Mouse (Mus musculus) heart, embryonic 12.5 days (tissue): ENCODE data around the gene Med15. TPM values are rescaled to one million over a fixed set of nuclear protein-coding genes. Genes with fewer than 3 reads are reported as not detected.
"Not testable (repeated sequence)": the region's sequence is repeated elsewhere in the genome, so short reads cannot be mapped to it uniquely, and the experiment has no call there.

Experiments used
- ATAC-seq: fragments of 200-750 bp; cut with Nextera tagmentation; 2 replicates; pipeline ENCODE4 v1.8.0; 2017; ENCODE audit warnings: moderate TSS enrichment, moderate library complexity; ENCODE audit not compliant: insufficient number of reproducible peaks, low FRiP score
- H3K27ac ChIP-seq: fragments of 300-500 bp; sonication (generic); 2 replicates; pipeline ENCODE4 v1.5.1; 2016; ENCODE audit warnings: mild to moderate bottlenecking, moderate library complexity; ENCODE audit not compliant: poor library complexity, severe bottlenecking
- H3K27me3 ChIP-seq: fragments of 300-500 bp; sonication (generic); replicated peaks from 2 replicates; pipeline ENCODE4 v1.6.1; 2016; ENCODE audit warnings: mild to moderate bottlenecking, moderate library complexity
- H3K36me3 ChIP-seq: fragments of 300-500 bp; sonication (generic); 2 replicates; pipeline ENCODE4 v1.6.1; 2016; ENCODE audit warnings: mild to moderate bottlenecking, moderate library complexity
- H3K4me1 ChIP-seq: fragments of 300-500 bp; sonication (generic); replicated peaks from 2 replicates; pipeline ENCODE4 v1.6.1; 2016; ENCODE audit warnings: mild to moderate bottlenecking
- H3K4me2 ChIP-seq: fragments of 300-500 bp; sonication (generic); 2 replicates; pipeline ENCODE4 v1.6.1; 2016; ENCODE audit warnings: mild to moderate bottlenecking, moderate library complexity
- H3K4me3 ChIP-seq: fragments of 300-500 bp; sonication (generic); 2 replicates; pipeline ENCODE4 v1.5.1; 2016; ENCODE audit warnings: mild to moderate bottlenecking
- H3K9ac ChIP-seq: fragments of 300-500 bp; sonication (generic); 2 replicates; pipeline ENCODE4 v1.6.1; 2016; ENCODE audit warnings: mild to moderate bottlenecking, moderate library complexity
- H3K9me3 ChIP-seq: fragments of 300-500 bp; sonication (generic); replicated peaks from 2 replicates; pipeline ENCODE4 v1.6.1; 2016; ENCODE audit warnings: mild to moderate bottlenecking, moderate library complexity
- WGBS: fragments of 180-500 bp; shearing (Covaris S2); methylation state at CpG from one replicate; pipeline ENCODE4 v1.1.7; 2016; 5-methylcytosine and 5-hydroxymethylcytosine counted together
- polyA plus RNA-seq: library from polyadenylated mRNA; unstranded; fragments of >200 nt; fragmentation: Nextera tagmentation; extraction: Ambion mirVana; gene quantifications from 2 replicates; pipeline ENCODE4 v1.2.1, GENCODE M21; 2016

Gene Med15
- polyA plus RNA-seq, 1 experiment from 2014 or later, result 36.9 TPM

GRCm38 (mm10) chr16:17758902-17759301 lies 26.2 kb upstream of the Med15 start:
- no peak; the same call in 1 of the 2 replicates for ATAC-seq
- H3K36me3 ChIP-seq, result no peaks in the 10 kb centered on the region; the same call in 1 of the 2 replicates
- no peaks in the 10 kb centered on the region for H3K9me3 ChIP-seq
- peak overlapping the region; percentile 98 for H3K4me2 ChIP-seq
- peaks cover 27% of the 10 kb centered on the region for H3K4me1 ChIP-seq
- peak overlapping the region; percentile 81 for H3K4me3 ChIP-seq
- H3K27me3 ChIP-seq, result no peaks in the 10 kb centered on the region
- WGBS, result 43% methylated on average over 9 of the region's 9 CpGs
- peak overlapping the region; percentile 95; the same call in 1 of the 2 replicates for H3K9ac ChIP-seq
- peak overlapping the region; percentile 53 for H3K27ac ChIP-seq

GRCm38 (mm10) chr16:17757756-17758155 lies 25.1 kb upstream of the Med15 start:
- Histone ChIP-seq H3K4me2 (no peak overlapping the region), H3K9me3 (no peaks in the 10 kb centered on the region), H3K27me3 (no peaks in the 10 kb centered on the region), H3K4me1 (peaks cover 37% of the 10 kb centered on the region), H3K36me3 (no peaks in the 10 kb centered on the region), H3K27ac (no peak overlapping the region), H3K9ac (no peak overlapping the region), H3K4me3 (no peak overlapping the region)
- WGBS, result 87% methylated on average over 1 of the region's 1 CpGs
- no peak for ATAC-seq

- no peak overlapping the region for H3K4me3 ChIP-seq
- 42% methylated on average over 1 of the region's 1 CpGs for WGBS
- no peak overlapping the region for H3K9ac ChIP-seq
- H3K27me3 ChIP-seq, result no peaks in the 10 kb centered on the region
- H3K9me3 ChIP-seq, result no peaks in the 10 kb centered on the region
- peak; percentile 51 for ATAC-seq
- no peak overlapping the region for H3K4me2 ChIP-seq
- H3K27ac ChIP-seq, result peak overlapping the region; percentile 69
- H3K36me3 ChIP-seq, result no peaks in the 10 kb centered on the region
- peaks cover 17% of the 10 kb centered on the region for H3K4me1 ChIP-seq
Observed at GRCm38 (mm10) chr16:17753686-17754085, 21.0 kb upstream of the Med15 start.

GRCm38 (mm10) chr16:17753001-17753400 lies 20.3 kb upstream of the Med15 start:
- Histone ChIP-seq H3K9me3 (no peaks in the 10 kb centered on the region), H3K36me3 (no peaks in the 10 kb centered on the region), H3K9ac (0 out of 2 replicates have a peak overlapping the region, but pooled peaks have one; percentile 11), H3K4me3 (no peak overlapping the region), H3K27ac (peak overlapping the region; percentile 69), H3K4me2 (no peak overlapping the region), H3K4me1 (peaks cover 14% of the 10 kb centered on the region), H3K27me3 (no peaks in the 10 kb centered on the region)
- WGBS, result 8% methylated on average over 3 of the region's 3 CpGs
- ATAC-seq, result peak; percentile 63; the same call in 1 of the 2 replicates

GRCm38 (mm10) chr16:17745067-17745466 lies 12.4 kb upstream of the Med15 start:
- H3K4me3 ChIP-seq, result no peak overlapping the region
- H3K27me3 ChIP-seq, result no peaks in the 10 kb centered on the region
- H3K27ac ChIP-seq, result no peak overlapping the region
- no peaks in the 10 kb centered on the region; the same call in 1 of the 2 replicates for H3K9me3 ChIP-seq
- WGBS, result 66% methylated on average over 2 of the region's 2 CpGs
- H3K4me1 ChIP-seq, result no peaks in the 10 kb centered on the region
- H3K36me3 ChIP-seq, result no peaks in the 10 kb centered on the region
- no peak for ATAC-seq
- no peak overlapping the region for H3K9ac ChIP-seq
- no peak overlapping the region for H3K4me2 ChIP-seq

GRCm38 (mm10) chr16:17744536-17744935 lies 11.8 kb upstream of the Med15 start:
- H3K4me2 ChIP-seq, result no peak overlapping the region
- H3K4me1 ChIP-seq, result no peaks in the 10 kb centered on the region
- H3K9ac ChIP-seq, result no peak overlapping the region
- H3K27ac ChIP-seq, result no peak overlapping the region
- no peaks in the 10 kb centered on the region for H3K27me3 ChIP-seq
- no peak for ATAC-seq
- H3K9me3 ChIP-seq, result no peaks in the 10 kb centered on the region; the same call in 1 of the 2 replicates
- H3K36me3 ChIP-seq, result no peaks in the 10 kb centered on the region
- 13% methylated on average over 1 of the region's 1 CpGs for WGBS
- H3K4me3 ChIP-seq, result no peak overlapping the region

GRCm38 (mm10) chr16:17743279-17743678 lies 10.6 kb upstream of the Med15 start:
- no peak overlapping the region for H3K27ac ChIP-seq

GRCm38 (mm10) chr16:17742810-17743209 lies 10.1 kb upstream of the Med15 start:
- no peak overlapping the region for H3K4me3 ChIP-seq
- no peaks in the 10 kb centered on the region for H3K36me3 ChIP-seq
- H3K9me3 ChIP-seq, result no peaks in the 10 kb centered on the region; the same call in 1 of the 2 replicates
- no peak overlapping the region for H3K4me2 ChIP-seq
- H3K9ac ChIP-seq, result no peak overlapping the region
- H3K4me1 ChIP-seq, result no peaks in the 10 kb centered on the region
- 79% methylated on average over 1 of the region's 1 CpGs for WGBS
- no peak overlapping the region for H3K27ac ChIP-seq
- ATAC-seq, result no peak
- no peaks in the 10 kb centered on the region for H3K27me3 ChIP-seq

More at GRCm38 (mm10) chr16:17743279-17743678, 10.6 kb upstream of the Med15 start:
- Histone ChIP-seq H3K4me1 (no peaks in the 10 kb centered on the region), H3K4me3 (no peak overlapping the region), H3K36me3 (no peaks in the 10 kb centered on the region), H3K9ac (no peak overlapping the region), H3K9me3 (no peaks in the 10 kb centered on the region; the same call in 1 of the 2 replicates), H3K4me2 (no peak overlapping the region), H3K27me3 (no peaks in the 10 kb centered on the region)
- no peak for ATAC-seq
- 45% methylated on average over 4 of the region's 4 CpGs for WGBS

GRCm38 (mm10) chr16:17740080-17740479 lies 7.4 kb upstream of the Med15 start:
- H3K9me3 ChIP-seq, result no peaks in the 10 kb centered on the region; the same call in 1 of the 2 replicates
- no peaks in the 10 kb centered on the region for H3K27me3 ChIP-seq
- no peak overlapping the region for H3K9ac ChIP-seq
- no peaks in the 10 kb centered on the region for H3K36me3 ChIP-seq
- no peaks in the 10 kb centered on the region for H3K4me1 ChIP-seq
- WGBS, result 67% methylated on average over 4 of the region's 4 CpGs
- ATAC-seq, result no peak
- H3K4me3 ChIP-seq, result no peak overlapping the region
- no peak overlapping the region for H3K4me2 ChIP-seq
- H3K27ac ChIP-seq, result no peak overlapping the region

- no peak for ATAC-seq
- WGBS, result 45% methylated on average over 4 of the region's 4 CpGs
Observed at GRCm38 (mm10) chr16:17736156-17736555, 3.5 kb upstream of the Med15 start.

GRCm38 (mm10) chr16:17734872-17735271 lies 2.2 kb upstream of the Med15 start:
- ATAC-seq, H3K9ac ChIP-seq, H3K4me1 ChIP-seq, H3K27ac ChIP-seq, H3K4me2 ChIP-seq, H3K4me3 ChIP-seq, H3K9me3 ChIP-seq, H3K36me3 ChIP-seq, H3K27me3 ChIP-seq: not testable (repeated sequence)
- WGBS, result 75% methylated on average over 6 of the region's 6 CpGs

More at GRCm38 (mm10) chr16:17736156-17736555, 3.5 kb upstream of the Med15 start:
- H3K27me3 ChIP-seq, result peaks cover 6% of the 10 kb centered on the region; the same call in 1 of the 2 replicates
- no peaks in the 10 kb centered on the region for H3K4me1 ChIP-seq
- no peak overlapping the region for H3K4me2 ChIP-seq
- no peak overlapping the region for H3K9ac ChIP-seq
- no peak overlapping the region for H3K4me3 ChIP-seq
- H3K27ac ChIP-seq, result no peak overlapping the region
- H3K36me3 ChIP-seq, result no peaks in the 10 kb centered on the region
- H3K9me3 ChIP-seq, result no peaks in the 10 kb centered on the region

GRCm38 (mm10) chr16:17733646-17734045 lies 955 bp upstream of the Med15 start:
- ATAC-seq, result no peak
- Histone ChIP-seq H3K9ac (peak overlapping the region; percentile 63; the same call in 1 of the 2 replicates), H3K36me3 (no peaks in the 10 kb centered on the region), H3K4me3 (peak overlapping the region; percentile 39), H3K27ac (no peak overlapping the region), H3K27me3 (peaks cover 6% of the 10 kb centered on the region; the same call in 1 of the 2 replicates), H3K4me2 (peak overlapping the region; percentile 66), H3K9me3 (no peaks in the 10 kb centered on the region), H3K4me1 (no peaks in the 10 kb centered on the region)
- WGBS, result 47% methylated on average over 2 of the region's 2 CpGs
